Mouse (Mus musculus): ENCODE measurements around the gene Cenps. TPM values are rescaled to one million over a fixed set of nuclear protein-coding genes. Genes with fewer than 3 reads are reported as not detected.
"Not testable (repeated sequence)": the region's sequence is repeated elsewhere in the genome, so short reads cannot be mapped to it uniquely, and the experiment has no call there.

Gene Cenps
- 49.1 and 51.2 TPM in 2 replicates for polyA plus RNA-seq (2015; fragmentation: Nextera tagmentation; extraction: Ambion mirVana)

- DNase-seq (ENCODE audit: low spot score): peak; percentile 90
Observed at GRCm38 (mm10) chr4:149136982-149137770, at the start of gene Cenps. Gene Cenps (minus strand): TSS chr4:149137629.

- peak; percentile 38 for DNase-seq (ENCODE audit: low spot score)
Observed at GRCm38 (mm10) chr4:149182755-149183154, 45.3 kb upstream of the Cenps start.

- DNase-seq (ENCODE audit: low spot score): no peak
Observed at GRCm38 (mm10) chr4:149182192-149182591, 44.8 kb upstream of the Cenps start.

- no peak for DNase-seq (ENCODE audit: low spot score)
Observed at GRCm38 (mm10) chr4:149179573-149179972, 42.1 kb upstream of the Cenps start.

- no peak for DNase-seq (ENCODE audit: low spot score)
Observed at GRCm38 (mm10) chr4:149179160-149179559, 41.7 kb upstream of the Cenps start.

GRCm38 (mm10) chr4:149178328-149178727, 40.9 kb upstream of the Cenps start:
- no peak for DNase-seq (ENCODE audit: low spot score)

GRCm38 (mm10) chr4:149177046-149177445, 39.6 kb upstream of the Cenps start:
- DNase-seq (ENCODE audit: low spot score): no peak

- DNase-seq (ENCODE audit: low spot score): no peak
Observed at GRCm38 (mm10) chr4:149176645-149177044, 39.2 kb upstream of the Cenps start.

- no peak for DNase-seq (ENCODE audit: low spot score)
Observed at GRCm38 (mm10) chr4:149173661-149174060, 36.2 kb upstream of the Cenps start.

- no peak for DNase-seq (ENCODE audit: low spot score)
Observed at GRCm38 (mm10) chr4:149172666-149173065, 35.2 kb upstream of the Cenps start.

- DNase-seq (ENCODE audit: low spot score): no peak
Observed at GRCm38 (mm10) chr4:149172083-149172482, 34.7 kb upstream of the Cenps start.

- no peak for DNase-seq (ENCODE audit: low spot score)
Observed at GRCm38 (mm10) chr4:149171581-149171981, 34.2 kb upstream of the Cenps start.

- DNase-seq (ENCODE audit: low spot score): no peak
Observed at GRCm38 (mm10) chr4:149170394-149170931, 33.0 kb upstream of the Cenps start.

GRCm38 (mm10) chr4:149169926-149170325, 32.5 kb upstream of the Cenps start:
- DNase-seq (ENCODE audit: low spot score): not testable (repeated sequence)

- no peak for DNase-seq (ENCODE audit: low spot score)
Observed at GRCm38 (mm10) chr4:149168016-149168415, 30.6 kb upstream of the Cenps start.

- DNase-seq (ENCODE audit: low spot score): peak; percentile 38
Observed at GRCm38 (mm10) chr4:149166957-149167611, 29.7 kb upstream of the Cenps start.

- peak; percentile 96 for DNase-seq (ENCODE audit: low spot score)
Observed at GRCm38 (mm10) chr4:149166215-149166946, 29.0 kb upstream of the Cenps start, which contains the start of gene Pgd. Gene Pgd (minus strand): TSS chr4:149166771.

GRCm38 (mm10) chr4:149164150-149164549, 26.7 kb upstream of the Cenps start:
- no peak for DNase-seq (ENCODE audit: low spot score)

GRCm38 (mm10) chr4:149163196-149163595, 25.8 kb upstream of the Cenps start:
- DNase-seq (ENCODE audit: low spot score): no peak

GRCm38 (mm10) chr4:149161166-149161565, 23.7 kb upstream of the Cenps start:
- DNase-seq (ENCODE audit: low spot score): no peak

- DNase-seq (ENCODE audit: low spot score): no peak
Observed at GRCm38 (mm10) chr4:149159891-149160290, 22.5 kb upstream of the Cenps start.

GRCm38 (mm10) chr4:149159203-149159602, 21.8 kb upstream of the Cenps start:
- DNase-seq (ENCODE audit: low spot score): no peak
